Mouse (Mus musculus): Measurements from ENCODE around the gene Smap2.

GRCm38 (mm10) chr4:120935006-120935405 lies 82.0 kb downstream of the Smap2 start:
- TF ChIP-seq MAZ (IDR thresholded peaks at IDR 0.05; ENCODE audit: low read depth, low read length) (no peak), ETS1 (conservative IDR thresholded peaks at IDR 0.05; ENCODE audit: low read depth, low read length) (no peak), HCFC1 (IDR thresholded peaks at IDR 0.05; ENCODE audit: low read depth, low read length) (no peak), TBP (conservative IDR thresholded peaks at IDR 0.05; ENCODE audit: low read depth, low read length) (no peak)
